Mouse (Mus musculus) small intestine, adult 2 months (tissue): Measurements from ENCODE around the gene Idh3g.

Experiments
- CTCF ChIP-seq: fragments of 200-500 bp; IDR thresholded peaks from 2 replicates; pipeline ENCODE4 v1.5.1; 2012; ENCODE audit warnings: low read depth, mild to moderate bottlenecking, control low read depth, inconsistent platforms, low read length, moderate library complexity, mixed read lengths; ENCODE audit not compliant: insufficient replicate concordance, insufficient read length; ENCODE audit errors: extremely low read depth
- POLR2A ChIP-seq: fragments of 200-500 bp; IDR thresholded peaks from 2 replicates; pipeline ENCODE4 v1.6.1; 2012; ENCODE audit warnings: low read depth, mild to moderate bottlenecking, control low read depth, inconsistent platforms, low read length, moderate library complexity

DNA sequence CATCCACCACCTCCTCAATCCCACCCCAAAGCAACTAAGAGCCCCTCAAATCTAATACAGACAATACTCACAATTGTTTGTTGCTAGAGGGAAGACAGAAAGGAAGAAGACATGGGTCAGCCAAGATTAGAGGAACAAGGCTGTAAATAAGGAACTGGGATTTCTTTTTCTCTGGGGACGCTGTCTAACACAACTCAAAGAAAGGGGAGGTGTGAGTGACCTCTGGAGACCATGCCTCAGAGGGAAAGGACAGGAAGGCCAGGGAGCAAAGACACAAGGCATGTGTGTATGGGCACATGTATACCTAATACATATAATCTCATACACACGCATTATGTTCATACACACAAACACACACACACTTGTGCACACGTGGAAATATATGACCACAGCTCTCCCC is 4.5 kb downstream of the Idh3g start:
- TF ChIP-seq CTCF (no peak), POLR2A (no peak)
